Comparison of ENCODE assay signal across 9 mouse cellular contexts in genomic region chr4:111181478-111181877, GRCm38 (mm10).
"Had no signal": no experiment of that assay in that cellular context is flagged by ENCODE, and none has a peak within 500 bp of the region (broad histone marks: within the 10 kb centered on the region; RNA-seq: fewer than 3 reads in every experiment).

No protein-coding gene starts in this region.

- DNase-seq: kidney, adult 18-20 months; kidney, postnatal 10 days; lung, embryonic 14.5 days; lung, postnatal 10 days; lung, postnatal 4 days; midbrain, embryonic 14.5 days; thymus, adult 18-20 months; thymus, postnatal 14 days had no signal

- ATAC-seq: liver, embryonic 12.5 days had no signal
